Mouse (Mus musculus): ENCODE data around the gene Dalrd3. TPM values are rescaled to one million over a fixed set of nuclear protein-coding genes. Genes with fewer than 3 reads are reported as not detected.
"Not testable (repeated sequence)": the region's sequence is repeated elsewhere in the genome, so short reads cannot be mapped to it uniquely, and the experiment has no call there.

Gene Dalrd3
- polyA plus RNA-seq, 1 experiment from 2014 or later = 248 TPM

- ATAC-seq (ENCODE audit: low FRiP score) = no peak
- Histone ChIP-seq H3K9ac (no peak overlapping the region), H3K27me3 (no peaks in the 10 kb centered on the region), H3K4me1 (peaks cover 15% of the 10 kb centered on the region), H3K27ac (no peak overlapping the region), H3K4me2 (replicated peaks) (no peak overlapping the region), H3K4me3 (no peak overlapping the region), H3K36me3 (peaks cover 18% of the 10 kb centered on the region), H3K9me3 (replicated peaks) (no peaks in the 10 kb centered on the region)
- 72% methylated on average over 4 of the region's 4 CpGs for whole genome bisulfite sequencing
These were observed 29.4 kb downstream of the Dalrd3 start for GRCm38 (mm10) chr9:108599021-108599566.

GRCm38 (mm10) chr9:108600011-108600410, 30.3 kb downstream of the Dalrd3 start:
- H3K9ac ChIP-seq = no peak overlapping the region
- WGBS = 67% methylated on average over 2 of the region's 2 CpGs
- H3K9me3 ChIP-seq (replicated peaks) = no peaks in the 10 kb centered on the region
- no peak overlapping the region for H3K27ac ChIP-seq
- no peak for ATAC-seq (ENCODE audit: low FRiP score)
- H3K27me3 ChIP-seq = no peaks in the 10 kb centered on the region
- H3K4me3 ChIP-seq = no peak overlapping the region
- peaks cover 26% of the 10 kb centered on the region for H3K36me3 ChIP-seq
- peaks cover 15% of the 10 kb centered on the region for H3K4me1 ChIP-seq
- H3K4me2 ChIP-seq (replicated peaks) = no peak overlapping the region

GRCm38 (mm10) chr9:108601986-108602385, 32.3 kb downstream of the Dalrd3 start:
- Histone ChIP-seq H3K4me1 (peaks cover 4% of the 10 kb centered on the region; the same call in 1 of the 2 replicates), H3K4me3 (no peak overlapping the region), H3K9ac (no peak overlapping the region), H3K36me3 (peaks cover 44% of the 10 kb centered on the region), H3K27me3 (no peaks in the 10 kb centered on the region), H3K27ac (no peak overlapping the region), H3K9me3 (replicated peaks) (no peaks in the 10 kb centered on the region), H3K4me2 (replicated peaks) (no peak overlapping the region)
- ATAC-seq (ENCODE audit: low FRiP score) = no peak
- WGBS = 87% methylated on average over 4 of the region's 4 CpGs

GRCm38 (mm10) chr9:108607929-108608328, 38.2 kb downstream of the Dalrd3 start:
- H3K27me3 ChIP-seq; H3K9me3 ChIP-seq (replicated peaks); H3K4me3 ChIP-seq; H3K9ac ChIP-seq; H3K4me2 ChIP-seq (replicated peaks); H3K27ac ChIP-seq; ATAC-seq (ENCODE audit: low FRiP score); H3K4me1 ChIP-seq: not testable (repeated sequence)
- peaks cover 94% of the 10 kb centered on the region for H3K36me3 ChIP-seq
- WGBS = 93% methylated on average over 5 of the region's 5 CpGs

GRCm38 (mm10) chr9:108608889-108609288, 39.2 kb downstream of the Dalrd3 start:
- Histone ChIP-seq H3K4me1 (no peaks in the 10 kb centered on the region), H3K27ac (no peak overlapping the region), H3K27me3 (no peaks in the 10 kb centered on the region), H3K36me3 (peaks cover 93% of the 10 kb centered on the region), H3K9ac (no peak overlapping the region), H3K9me3 (replicated peaks) (no peaks in the 10 kb centered on the region), H3K4me2 (replicated peaks) (no peak overlapping the region), H3K4me3 (no peak overlapping the region)
- ATAC-seq (ENCODE audit: low FRiP score) = no peak
- 95% methylated on average over 4 of the region's 4 CpGs for WGBS

GRCm38 (mm10) chr9:108611488-108611887, 41.8 kb downstream of the Dalrd3 start:
- no peak for ATAC-seq (ENCODE audit: low FRiP score)
- WGBS = 96% methylated on average over 10 of the region's 10 CpGs

GRCm38 (mm10) chr9:108617301-108617700, 47.6 kb downstream of the Dalrd3 start:
- Histone ChIP-seq H3K4me1 (no peaks in the 10 kb centered on the region), H3K27ac (no peak overlapping the region), H3K9me3 (replicated peaks) (no peaks in the 10 kb centered on the region), H3K27me3 (no peaks in the 10 kb centered on the region), H3K36me3 (peaks cover 50% of the 10 kb centered on the region), H3K4me3 (no peak overlapping the region), H3K9ac (no peak overlapping the region), H3K4me2 (replicated peaks) (no peak overlapping the region)
- WGBS = 90% methylated on average over 1 of the region's 1 CpGs
- ATAC-seq (ENCODE audit: low FRiP score) = no peak

More at GRCm38 (mm10) chr9:108611488-108611887, 41.8 kb downstream of the Dalrd3 start:
- H3K36me3 ChIP-seq = peaks cover 79% of the 10 kb centered on the region
- no peak overlapping the region for H3K4me2 ChIP-seq (replicated peaks)
- no peaks in the 10 kb centered on the region for H3K27me3 ChIP-seq
- H3K9ac ChIP-seq = no peak overlapping the region
- H3K4me3 ChIP-seq = no peak overlapping the region
- no peaks in the 10 kb centered on the region for H3K9me3 ChIP-seq (replicated peaks)
- no peak overlapping the region for H3K27ac ChIP-seq
- no peaks in the 10 kb centered on the region for H3K4me1 ChIP-seq

MicroRNAs within 50 kb of the gene (microRNA counts, 519-probe panel; counts per million panel counts)
- 4,358 counts per million, percentile 85 among the panel's probes with 10 or more counts for microRNA mmu-miR-191
- 4,026 counts per million, percentile 82 among the panel's probes with 10 or more counts for microRNA mmu-miR-425

Small RNAs within 50 kb of the gene (microRNA-seq; reads per million reads assigned to microRNA genes)
- gene Gm24083 (not detected), gene Mir191 (not detected), gene Mir425 (2,062 reads per million, percentile 82 among the genes with 10 or more reads in this experiment)

Other genes with a start within 250 kb of the Dalrd3 start
- gene Gpx1, start 231.0 kb upstream of the Dalrd3 start, polyA plus RNA-seq (2016; fragmentation: Nextera tagmentation; extraction: Ambion mirVana) = 647 and 730 TPM in 2 replicates
- gene Usp4, start 222.0 kb upstream of the Dalrd3 start, polyA plus RNA-seq (2016; fragmentation: Nextera tagmentation; extraction: Ambion mirVana) = 133 and 137 TPM in 2 replicates
- 1.7 and 2.5 TPM in 2 replicates for gene 1700102P08Rik, start 177.1 kb upstream of the Dalrd3 start, polyA plus RNA-seq (2016; fragmentation: Nextera tagmentation; extraction: Ambion mirVana)
- 1.2 and 1.3 TPM in 2 replicates for gene Ccdc36, start 141.4 kb upstream of the Dalrd3 start, polyA plus RNA-seq (2016; fragmentation: Nextera tagmentation; extraction: Ambion mirVana)
- gene BC048562, start 133.4 kb upstream of the Dalrd3 start, polyA plus RNA-seq (2016; fragmentation: Nextera tagmentation; extraction: Ambion mirVana) = not detected in 2 replicates
- gene Ccdc71, start 109.4 kb upstream of the Dalrd3 start, polyA plus RNA-seq (2016; fragmentation: Nextera tagmentation; extraction: Ambion mirVana) = 47.2 and 49.7 TPM in 2 replicates
- gene Klhdc8b, start 108.3 kb upstream of the Dalrd3 start, polyA plus RNA-seq (2016; fragmentation: Nextera tagmentation; extraction: Ambion mirVana) = 57.7 and 57.9 TPM in 2 replicates
- gene Lamb2, start 90.2 kb upstream of the Dalrd3 start, polyA plus RNA-seq (2016; fragmentation: Nextera tagmentation; extraction: Ambion mirVana) = 44.1 and 44.8 TPM in 2 replicates
- gene Usp19, start 79.3 kb upstream of the Dalrd3 start, polyA plus RNA-seq (2016; fragmentation: Nextera tagmentation; extraction: Ambion mirVana) = 107 and 112 TPM in 2 replicates
- gene Qars, start 62.2 kb upstream of the Dalrd3 start, polyA plus RNA-seq (2016; fragmentation: Nextera tagmentation; extraction: Ambion mirVana) = 82.9 and 94.0 TPM in 2 replicates
- gene Qrich1, start 53.1 kb upstream of the Dalrd3 start, polyA plus RNA-seq (2016; fragmentation: Nextera tagmentation; extraction: Ambion mirVana) = 162 and 171 TPM in 2 replicates
- gene Impdh2, start 9.6 kb upstream of the Dalrd3 start, polyA plus RNA-seq (2016; fragmentation: Nextera tagmentation; extraction: Ambion mirVana) = 128 and 131 TPM in 2 replicates
- gene Ndufaf3, start 2.5 kb upstream of the Dalrd3 start, polyA plus RNA-seq (2016; fragmentation: Nextera tagmentation; extraction: Ambion mirVana) = 53.4 and 57.0 TPM in 2 replicates
- gene Wdr6, start 8.9 kb downstream of the Dalrd3 start, polyA plus RNA-seq (2016; fragmentation: Nextera tagmentation; extraction: Ambion mirVana) = 290 and 293 TPM in 2 replicates
- gene P4htm, start 27.8 kb downstream of the Dalrd3 start, polyA plus RNA-seq (2016; fragmentation: Nextera tagmentation; extraction: Ambion mirVana) = 19.0 and 19.9 TPM in 2 replicates
- 50.4 and 54.8 TPM in 2 replicates for gene Arih2, start 79.5 kb downstream of the Dalrd3 start, polyA plus RNA-seq (2016; fragmentation: Nextera tagmentation; extraction: Ambion mirVana)
- 40.0 and 41.4 TPM in 2 replicates for gene Slc25a20, start 92.2 kb downstream of the Dalrd3 start, polyA plus RNA-seq (2016; fragmentation: Nextera tagmentation; extraction: Ambion mirVana)
- 59.3 and 63.8 TPM in 2 replicates for gene Prkar2a, start 119.4 kb downstream of the Dalrd3 start, polyA plus RNA-seq (2016; fragmentation: Nextera tagmentation; extraction: Ambion mirVana)
- gene Ip6k2, start 213.9 kb downstream of the Dalrd3 start, polyA plus RNA-seq (2016; fragmentation: Nextera tagmentation; extraction: Ambion mirVana) = 140 and 154 TPM in 2 replicates
- 20.2 and 23.3 TPM in 2 replicates for gene Nckipsd, start 238.5 kb downstream of the Dalrd3 start, polyA plus RNA-seq (2016; fragmentation: Nextera tagmentation; extraction: Ambion mirVana)

Data from hindbrain, embryonic 12.5 days (tissue).